Mouse (Mus musculus) limb, embryonic 10.5 days (tissue): ENCODE measurements at regions not wholly inside any gene's neighbourhood (a gene's known extent, or its start where the extent isn't known, plus 50 kb on each side); places are given as distances from the start of the nearest gene placed in this dataset.

Experiments used
- DNase-seq: peaks from one replicate; pipeline ENCODE4 v3.0.0-alpha.2; 2017; ENCODE audit warnings: low spot score
- H3K27ac ChIP-seq: fragments of 300-500 bp; sonication (generic); 2 replicates; pipeline ENCODE4 v1.5.1; 2016; ENCODE audit warnings: mild to moderate bottlenecking
- H3K27me3 ChIP-seq: fragments of 300-500 bp; sonication (generic); 2 replicates; pipeline ENCODE4 v1.6.1; 2016; ENCODE audit warnings: low read depth, mild to moderate bottlenecking; ENCODE audit not compliant: poor library complexity, severe bottlenecking
- H3K36me3 ChIP-seq: fragments of 300-500 bp; sonication (generic); 2 replicates; pipeline ENCODE4 v1.6.1; 2016; ENCODE audit warnings: mild to moderate bottlenecking, moderate library complexity
- H3K4me1 ChIP-seq: fragments of 300-500 bp; sonication (generic); 2 replicates; pipeline ENCODE4 v1.6.1; 2016
- H3K4me3 ChIP-seq: fragments of 300-500 bp; sonication (generic); 2 replicates; pipeline ENCODE4 v1.5.1; 2016; ENCODE audit warnings: mild to moderate bottlenecking, moderate library complexity
- H3K9me3 ChIP-seq: fragments of 300-500 bp; sonication (generic); replicated peaks from 2 replicates; pipeline ENCODE4 v1.6.1; 2016; ENCODE audit warnings: mild to moderate bottlenecking
- WGBS: fragments of 180-500 bp; shearing (Covaris S2); methylation state at CpG from one replicate; pipeline ENCODE4 v1.1.7; 2016; 5-methylcytosine and 5-hydroxymethylcytosine counted together

- no peaks in the 10 kb centered on the region for H3K36me3 ChIP-seq
- H3K4me3 ChIP-seq = no peak overlapping the region
- WGBS = 80% methylated on average over 7 of the region's 7 CpGs
- no peaks in the 10 kb centered on the region for H3K9me3 ChIP-seq
- H3K4me1 ChIP-seq = peaks cover 15% of the 10 kb centered on the region
- DNase-seq = no peak
- no peak overlapping the region for H3K27ac ChIP-seq
- no peaks in the 10 kb centered on the region for H3K27me3 ChIP-seq
These were observed 499.9 kb downstream of the Dok5 start for GRCm38 (mm10) chr2:171231288-171232050.

- no peaks in the 10 kb centered on the region for H3K27me3 ChIP-seq
- WGBS = 71% methylated on average over 12 of the region's 12 CpGs
- H3K4me1 ChIP-seq = peaks cover 15% of the 10 kb centered on the region
- no peaks in the 10 kb centered on the region for H3K9me3 ChIP-seq
- DNase-seq = no peak
- H3K36me3 ChIP-seq = no peaks in the 10 kb centered on the region
- no peak overlapping the region for H3K4me3 ChIP-seq
- no peak overlapping the region for H3K27ac ChIP-seq
These were observed 498.9 kb downstream of the Dok5 start for GRCm38 (mm10) chr2:171230536-171230935.

GRCm38 (mm10) chr2:171228229-171228628, 496.6 kb downstream of the Dok5 start:
- no peak for DNase-seq
- H3K27me3 ChIP-seq = no peaks in the 10 kb centered on the region
- WGBS = 76% methylated on average over 3 of the region's 3 CpGs
- H3K4me3 ChIP-seq = no peak overlapping the region
- H3K9me3 ChIP-seq = no peaks in the 10 kb centered on the region
- H3K36me3 ChIP-seq = no peaks in the 10 kb centered on the region
- H3K4me1 ChIP-seq = peaks cover 18% of the 10 kb centered on the region
- H3K27ac ChIP-seq = no peak overlapping the region

GRCm38 (mm10) chr2:171213792-171214191, 482.2 kb downstream of the Dok5 start:
- no peak overlapping the region for H3K27ac ChIP-seq
- no peaks in the 10 kb centered on the region for H3K36me3 ChIP-seq
- no peaks in the 10 kb centered on the region for H3K4me1 ChIP-seq
- H3K27me3 ChIP-seq = no peaks in the 10 kb centered on the region
- WGBS = 77% methylated on average over 6 of the region's 6 CpGs
- H3K4me3 ChIP-seq = no peak overlapping the region
- no peak for DNase-seq
- no peaks in the 10 kb centered on the region for H3K9me3 ChIP-seq

GRCm38 (mm10) chr2:171196472-171196871, 464.9 kb downstream of the Dok5 start:
- 82% methylated on average over 7 of the region's 7 CpGs for WGBS

GRCm38 (mm10) chr2:171192181-171192580, 460.6 kb downstream of the Dok5 start:
- DNase-seq = no peak
- no peaks in the 10 kb centered on the region for H3K9me3 ChIP-seq
- H3K27me3 ChIP-seq = no peaks in the 10 kb centered on the region
- H3K4me3 ChIP-seq = no peak overlapping the region
- WGBS = 91% methylated on average over 5 of the region's 5 CpGs
- peaks cover 6% of the 10 kb centered on the region for H3K4me1 ChIP-seq
- H3K27ac ChIP-seq = no peak overlapping the region
- no peaks in the 10 kb centered on the region for H3K36me3 ChIP-seq

More at GRCm38 (mm10) chr2:171196472-171196871, 464.9 kb downstream of the Dok5 start:
- H3K4me3 ChIP-seq = no peak overlapping the region
- H3K27me3 ChIP-seq = no peaks in the 10 kb centered on the region
- H3K36me3 ChIP-seq = no peaks in the 10 kb centered on the region
- DNase-seq = no peak
- no peak overlapping the region for H3K27ac ChIP-seq
- no peaks in the 10 kb centered on the region for H3K9me3 ChIP-seq
- peaks cover 6% of the 10 kb centered on the region for H3K4me1 ChIP-seq
